Mouse (Mus musculus) kidney, adult 2 months (tissue): ENCODE measurements at regions not wholly inside any gene's neighbourhood (a gene's known extent, or its start where the extent isn't known, plus 50 kb on each side); places are given as distances from the start of the nearest gene placed in this dataset.

Source experiments
- CTCF ChIP-seq: fragments of 200-500 bp; conservative IDR thresholded peaks from 2 replicates; pipeline ENCODE4 v1.5.1; 2011; ENCODE audit warnings: low read depth, mild to moderate bottlenecking, control low read depth, low read length, moderate library complexity, mixed read lengths; ENCODE audit not compliant: insufficient read depth, insufficient read length
- POLR2A ChIP-seq: fragments of 200-500 bp; IDR thresholded peaks from one replicate; pipeline ENCODE4 v1.6.1; 2011; ENCODE audit warnings: low read depth, low read length, control low read depth

DNA sequence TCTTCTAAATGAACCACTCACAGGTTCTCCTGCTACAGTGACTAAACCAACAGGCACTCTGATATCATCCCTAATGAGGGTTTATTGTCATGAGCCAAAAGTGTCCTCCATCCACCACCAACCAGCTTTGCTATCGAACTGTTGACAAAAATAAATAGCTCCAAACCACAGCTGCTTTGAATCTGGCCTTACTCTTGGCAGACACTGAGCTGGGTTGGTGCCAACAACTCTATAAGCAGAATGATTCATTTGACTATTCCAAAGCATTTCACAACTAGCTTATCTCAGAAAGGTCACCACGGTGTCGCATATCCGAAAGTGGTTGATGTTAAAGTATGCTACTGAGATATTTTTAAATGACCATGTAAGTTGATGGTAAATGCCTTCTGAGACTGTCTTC is 148.5 kb upstream of the Gria1 start:
- TF ChIP-seq CTCF (no peak), POLR2A (no peak)
